Mouse (Mus musculus) CD4-positive, CD25-positive, alpha-beta regulatory T cell, adult 2 months (primary cell): ENCODE measurements at regions not wholly inside any gene's neighbourhood (a gene's known extent, or its start where the extent isn't known, plus 50 kb on each side); places are given as distances from the start of the nearest gene placed in this dataset.
"Not testable (repeated sequence)": the region's sequence is repeated elsewhere in the genome, so short reads cannot be mapped to it uniquely, and the experiment has no call there.

Experiments
- DNase-seq: peaks from one replicate; pipeline ENCODE4 v3.0.0-alpha.2; 2012; ENCODE audit warnings: low read depth, low spot score

GRCm38 (mm10) chr4:8084954-8085639 is 153.7 kb downstream of the Car8 start:
- peak; percentile 81 for DNase-seq

GRCm38 (mm10) chr4:8079349-8079748 is 159.5 kb downstream of the Car8 start:
- no peak for DNase-seq

GRCm38 (mm10) chr4:8072989-8073573 is 165.8 kb downstream of the Car8 start:
- DNase-seq = no peak

GRCm38 (mm10) chr4:8070693-8071092 is 168.1 kb downstream of the Car8 start:
- not testable (repeated sequence) for DNase-seq

- DNase-seq = no peak
Observed at GRCm38 (mm10) chr4:8068086-8068485, 170.8 kb downstream of the Car8 start.

GRCm38 (mm10) chr4:8041776-8042175 is 197.1 kb downstream of the Car8 start:
- DNase-seq = no peak

GRCm38 (mm10) chr4:8037863-8038262 is 201.0 kb downstream of the Car8 start:
- DNase-seq = no peak

GRCm38 (mm10) chr4:8033402-8033801 is 205.4 kb downstream of the Car8 start:
- DNase-seq = peak; percentile 43

- DNase-seq = peak; percentile 78
Observed at GRCm38 (mm10) chr4:8005155-8005554, 233.7 kb downstream of the Car8 start.

- DNase-seq = no peak
Observed at GRCm38 (mm10) chr4:7997575-7997953, 241.3 kb downstream of the Car8 start.

- DNase-seq = no peak
Observed at GRCm38 (mm10) chr4:7996923-7997574, 241.8 kb downstream of the Car8 start.

GRCm38 (mm10) chr4:7992944-7993343 is 245.9 kb downstream of the Car8 start:
- no peak for DNase-seq

GRCm38 (mm10) chr4:7987781-7988180 is 251.1 kb downstream of the Car8 start:
- DNase-seq = peak; percentile 48

GRCm38 (mm10) chr4:7987346-7987745 is 251.5 kb downstream of the Car8 start:
- peak; percentile 35 for DNase-seq

- DNase-seq = no peak
Observed at GRCm38 (mm10) chr4:7984814-7985213, 254.0 kb downstream of the Car8 start.

- peak; percentile 54 for DNase-seq
Observed at GRCm38 (mm10) chr4:7979772-7980351, 259.0 kb downstream of the Car8 start.

- DNase-seq = peak; percentile 48
Observed at GRCm38 (mm10) chr4:7977661-7978444, 261.0 kb downstream of the Car8 start.

GRCm38 (mm10) chr4:7970272-7970671 is 268.6 kb downstream of the Car8 start:
- no peak for DNase-seq

GRCm38 (mm10) chr4:7965663-7966062 is 273.2 kb downstream of the Car8 start:
- no peak for DNase-seq

GRCm38 (mm10) chr4:7961521-7962172 is 277.2 kb downstream of the Car8 start:
- DNase-seq = peak; percentile 39

GRCm38 (mm10) chr4:7960335-7960734 is 278.5 kb downstream of the Car8 start:
- DNase-seq = no peak
